Mouse (Mus musculus) forebrain, embryonic 14.5 days (tissue): ENCODE measurements around the gene Bicra. TPM values are rescaled to one million over a fixed set of nuclear protein-coding genes. Genes with fewer than 3 reads are reported as not detected.

ENCODE experiments used
- ATAC-seq: fragments of 200-750 bp; cut with Nextera tagmentation; 2 replicates; pipeline ENCODE4 v1.8.0; 2017; ENCODE audit warnings: mild to moderate bottlenecking, moderate library complexity
- DNase-seq: peaks from one replicate; pipeline ENCODE4 v3.0.0-alpha.2; 2015; ENCODE audit warnings: low spot score
- H3K27ac ChIP-seq: fragments of 300-500 bp; sonication (generic); 2 replicates; pipeline ENCODE4 v1.5.1; 2014; ENCODE audit warnings: low read depth, mild to moderate bottlenecking, control low read depth, low read length, moderate library complexity
- H3K27me3 ChIP-seq: fragments of 300-500 bp; sonication (generic); replicated peaks from 2 replicates; pipeline ENCODE4 v1.6.1; 2014; ENCODE audit warnings: low read length, control low read depth, mixed read lengths; ENCODE audit not compliant: control insufficient read depth, insufficient read depth
- H3K36me3 ChIP-seq: fragments of 300-500 bp; sonication (generic); 2 replicates; pipeline ENCODE4 v1.6.1; 2014; ENCODE audit warnings: low read length, control low read depth; ENCODE audit not compliant: control insufficient read depth, insufficient read depth
- H3K4me1 ChIP-seq: fragments of 300-500 bp; sonication (generic); 2 replicates; pipeline ENCODE4 v1.6.1; 2014; ENCODE audit warnings: antibody characterized with exemption, low read length, control low read depth; ENCODE audit not compliant: control insufficient read depth, insufficient read depth
- H3K4me2 ChIP-seq: fragments of 300-500 bp; sonication (generic); 2 replicates; pipeline ENCODE4 v1.6.1; 2014; ENCODE audit warnings: mild to moderate bottlenecking, control low read depth, low read length
- H3K4me3 ChIP-seq: fragments of 300-500 bp; sonication (generic); 2 replicates; pipeline ENCODE4 v1.5.1; 2014; ENCODE audit warnings: low read depth, low read length, control low read depth
- H3K9ac ChIP-seq: fragments of 300-500 bp; sonication (generic); 2 replicates; pipeline ENCODE4 v1.6.1; 2014; ENCODE audit warnings: mild to moderate bottlenecking, low read length, control low read depth, moderate library complexity
- H3K9me3 ChIP-seq: fragments of 300-500 bp; sonication (generic); replicated peaks from 2 replicates; pipeline ENCODE4 v1.6.1; 2016; ENCODE audit warnings: low read length, control low read depth, mixed read lengths; ENCODE audit not compliant: control insufficient read depth
- WGBS: fragments of 180-500 bp; shearing (Covaris S2); extraction: QIAGEN DNeasy Blood & Tissue Kit; methylation state at CpG from one replicate; pipeline ENCODE4 v1.1.7; 2014; 5-methylcytosine and 5-hydroxymethylcytosine counted together
- polyA plus RNA-seq: library from polyadenylated mRNA; unstranded; fragments of >200 nt; fragmentation: Nextera tagmentation; extraction: Ambion mirVana; gene quantifications from 2 replicates; pipeline ENCODE4 v1.2.1, GENCODE M21; 2014

The Bicra gene
- polyA plus RNA-seq, 1 experiment from 2014 or later = 4.3 TPM

- peak; percentile 17 for DNase-seq
- WGBS = 82% methylated on average over 5 of the region's 5 CpGs
- H3K9me3 ChIP-seq = no peaks in the 10 kb centered on the region
- H3K4me2 ChIP-seq = no peak overlapping the region
- H3K4me1 ChIP-seq = no peaks in the 10 kb centered on the region
- no peak overlapping the region for H3K27ac ChIP-seq
- H3K36me3 ChIP-seq = peaks cover 14% of the 10 kb centered on the region
- no peak overlapping the region for H3K4me3 ChIP-seq
- no peak overlapping the region for H3K9ac ChIP-seq
- no peak for ATAC-seq
- H3K27me3 ChIP-seq = no peaks in the 10 kb centered on the region
These were observed 45.5 kb downstream of the Bicra start for GRCm38 (mm10) chr7:16002171-16002570.

GRCm38 (mm10) chr7:16001691-16002090 lies 46.0 kb downstream of the Bicra start:
- Histone ChIP-seq H3K27ac (no peak overlapping the region), H3K36me3 (peaks cover 19% of the 10 kb centered on the region)

GRCm38 (mm10) chr7:15993789-15994188 lies 53.9 kb downstream of the Bicra start:
- ATAC-seq = no peak

More at GRCm38 (mm10) chr7:16001691-16002090, 46.0 kb downstream of the Bicra start:
- H3K9me3 ChIP-seq = no peaks in the 10 kb centered on the region
- DNase-seq = no peak
- no peak overlapping the region for H3K4me2 ChIP-seq
- ATAC-seq = no peak
- H3K4me3 ChIP-seq = no peak overlapping the region
- H3K4me1 ChIP-seq = no peaks in the 10 kb centered on the region
- no peak overlapping the region for H3K9ac ChIP-seq
- no peaks in the 10 kb centered on the region for H3K27me3 ChIP-seq
- 87% methylated on average over 1 of the region's 1 CpGs for WGBS

GRCm38 (mm10) chr7:15993152-15993551 lies 54.6 kb downstream of the Bicra start:
- no peak overlapping the region for H3K9ac ChIP-seq
- H3K36me3 ChIP-seq = peaks cover 75% of the 10 kb centered on the region
- H3K9me3 ChIP-seq = no peaks in the 10 kb centered on the region
- DNase-seq (no peak), ATAC-seq (no peak)
- H3K27ac ChIP-seq = no peak overlapping the region
- H3K27me3 ChIP-seq = no peaks in the 10 kb centered on the region
- H3K4me3 ChIP-seq = no peak overlapping the region
- H3K4me1 ChIP-seq = no peaks in the 10 kb centered on the region
- H3K4me2 ChIP-seq = no peak overlapping the region
- 88% methylated on average over 3 of the region's 3 CpGs for WGBS

More at GRCm38 (mm10) chr7:15993789-15994188, 53.9 kb downstream of the Bicra start:
- H3K4me3 ChIP-seq = no peak overlapping the region
- WGBS = 91% methylated on average over 4 of the region's 4 CpGs
- H3K27ac ChIP-seq = no peak overlapping the region
- H3K4me2 ChIP-seq = no peak overlapping the region
- no peaks in the 10 kb centered on the region for H3K27me3 ChIP-seq
- no peaks in the 10 kb centered on the region for H3K9me3 ChIP-seq
- H3K36me3 ChIP-seq = peaks cover 70% of the 10 kb centered on the region
- no peaks in the 10 kb centered on the region for H3K4me1 ChIP-seq
- H3K9ac ChIP-seq = no peak overlapping the region
- DNase-seq = no peak

- no peaks in the 10 kb centered on the region for H3K27me3 ChIP-seq
- no peak overlapping the region for H3K9ac ChIP-seq
- H3K9me3 ChIP-seq = no peaks in the 10 kb centered on the region
- H3K4me2 ChIP-seq = no peak overlapping the region
- no peak overlapping the region for H3K4me3 ChIP-seq
- 93% methylated on average over 3 of the region's 3 CpGs for WGBS
- peaks cover 76% of the 10 kb centered on the region for H3K36me3 ChIP-seq
- DNase-seq = no peak
- ATAC-seq = no peak
- H3K4me1 ChIP-seq = no peaks in the 10 kb centered on the region
- H3K27ac ChIP-seq = no peak overlapping the region
These were observed 56.0 kb downstream of the Bicra start for GRCm38 (mm10) chr7:15991764-15992163.

- Histone ChIP-seq H3K36me3 (peaks cover 61% of the 10 kb centered on the region), H3K4me3 (no peak overlapping the region), H3K9me3 (no peaks in the 10 kb centered on the region), H3K4me1 (no peaks in the 10 kb centered on the region), H3K27me3 (no peaks in the 10 kb centered on the region), H3K4me2 (no peak overlapping the region), H3K27ac (no peak overlapping the region), H3K9ac (no peak overlapping the region)
- WGBS = 97% methylated on average over 16 of the region's 16 CpGs
- DNase-seq (no peak), ATAC-seq (no peak)
These were observed 59.9 kb downstream of the Bicra start for GRCm38 (mm10) chr7:15987661-15988356.

- WGBS = 39% methylated on average over 4 of the region's 4 CpGs
- no peaks in the 10 kb centered on the region for H3K27me3 ChIP-seq
- DNase-seq (peak; percentile 62), ATAC-seq (no peak)
- no peak overlapping the region for H3K9ac ChIP-seq
- H3K27ac ChIP-seq = no peak overlapping the region
- no peak overlapping the region for H3K4me2 ChIP-seq
- peaks cover 59% of the 10 kb centered on the region for H3K36me3 ChIP-seq
- no peak overlapping the region for H3K4me3 ChIP-seq
- H3K9me3 ChIP-seq = no peaks in the 10 kb centered on the region
- no peaks in the 10 kb centered on the region for H3K4me1 ChIP-seq
These were observed 64.9 kb downstream of the Bicra start for GRCm38 (mm10) chr7:15982729-15983407.

- no peak for ATAC-seq
- Histone ChIP-seq H3K4me3 (no peak overlapping the region), H3K27ac (no peak overlapping the region), H3K36me3 (peaks cover 57% of the 10 kb centered on the region), H3K4me1 (no peaks in the 10 kb centered on the region), H3K9ac (no peak overlapping the region), H3K27me3 (no peaks in the 10 kb centered on the region), H3K9me3 (no peaks in the 10 kb centered on the region), H3K4me2 (no peak overlapping the region)
- no peak for DNase-seq
- WGBS = 85% methylated on average over 4 of the region's 4 CpGs
These were observed 66.2 kb downstream of the Bicra start for GRCm38 (mm10) chr7:15981538-15981937.

GRCm38 (mm10) chr7:15980246-15980645 lies 67.5 kb downstream of the Bicra start:
- ATAC-seq (no peak), DNase-seq (no peak)
- no peak overlapping the region for H3K4me3 ChIP-seq
- WGBS = 91% methylated on average over 8 of the region's 8 CpGs
- H3K9me3 ChIP-seq = no peaks in the 10 kb centered on the region
- no peaks in the 10 kb centered on the region for H3K27me3 ChIP-seq
- peaks cover 58% of the 10 kb centered on the region for H3K36me3 ChIP-seq
- H3K9ac ChIP-seq = no peak overlapping the region
- H3K27ac ChIP-seq = no peak overlapping the region
- no peaks in the 10 kb centered on the region for H3K4me1 ChIP-seq
- no peak overlapping the region for H3K4me2 ChIP-seq
